Mouse (Mus musculus): ENCODE data around the gene Idh3a.
"Not testable (repeated sequence)": the region's sequence is repeated elsewhere in the genome, so short reads cannot be mapped to it uniquely, and the experiment has no call there.

The Idh3a gene

DNA sequence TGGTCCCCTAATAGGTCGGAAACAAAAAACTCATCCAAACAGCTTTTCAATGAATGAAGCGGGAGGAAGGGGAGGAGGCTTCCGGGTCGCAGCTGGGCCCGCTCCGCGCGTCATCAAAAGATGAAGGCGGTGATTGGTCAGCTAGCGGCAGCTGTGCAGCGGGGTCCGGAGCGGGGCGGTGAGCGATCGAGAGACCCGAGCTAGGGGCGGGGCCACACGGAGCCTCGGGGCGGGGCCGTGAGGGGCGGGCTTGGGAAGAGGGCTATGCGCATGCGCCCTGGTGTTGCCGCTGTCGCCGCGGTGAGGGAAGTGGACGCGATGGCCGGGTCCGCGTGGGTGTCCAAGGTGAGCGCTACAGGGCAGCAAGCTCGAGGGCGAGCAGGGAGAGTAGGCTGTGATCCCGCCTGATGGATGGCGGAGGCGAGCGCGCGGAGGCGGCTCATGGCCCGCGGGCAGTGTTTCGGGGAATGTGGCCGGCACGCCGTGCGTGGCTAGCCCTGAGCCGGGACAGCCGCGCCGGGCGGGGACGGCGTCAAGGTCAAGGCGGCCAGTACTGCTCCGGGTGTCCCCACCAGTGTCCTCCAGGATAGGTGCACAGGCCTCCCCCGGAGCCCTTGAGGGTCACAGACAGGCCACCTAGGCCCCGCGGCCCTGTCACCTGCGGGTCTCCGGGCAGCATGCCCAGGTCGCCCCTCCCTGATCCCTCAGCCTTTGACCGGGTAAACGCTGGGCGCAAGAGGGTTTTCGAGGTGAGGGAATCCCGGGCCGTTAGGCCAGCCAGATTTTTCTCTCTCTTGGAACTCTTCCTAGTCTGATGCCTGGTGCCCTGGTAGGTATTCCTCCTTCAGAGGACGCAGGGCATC is at the start of gene Idh3a:
TSS of gene Idh3a (plus strand) at position 136 of the 863 bp plus-strand sequence.
- in situ Hi-C loops (cut with MboI, MseI), result no loop called here

DNA sequence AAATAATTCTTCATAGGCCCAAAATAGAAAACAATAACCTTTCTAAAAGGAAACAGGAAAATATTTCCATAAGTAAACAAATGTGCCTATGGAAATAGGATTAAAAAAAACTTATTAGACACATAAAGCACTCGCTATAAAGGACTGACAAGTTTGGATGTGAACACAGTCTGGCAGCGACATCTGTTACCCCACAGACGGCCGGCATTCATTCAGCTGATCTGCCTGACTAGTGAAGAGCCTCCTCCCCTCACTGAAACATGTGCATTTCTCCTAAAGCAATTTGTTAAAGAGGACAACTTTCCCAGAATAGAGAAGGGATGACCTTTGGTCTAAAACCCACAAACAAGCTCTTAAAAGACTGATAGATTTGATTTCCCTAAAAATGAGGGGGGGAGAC is 49.1 kb upstream of the Idh3a start:
- in situ Hi-C loops (cut with MboI, MseI), result no loop called here

DNA sequence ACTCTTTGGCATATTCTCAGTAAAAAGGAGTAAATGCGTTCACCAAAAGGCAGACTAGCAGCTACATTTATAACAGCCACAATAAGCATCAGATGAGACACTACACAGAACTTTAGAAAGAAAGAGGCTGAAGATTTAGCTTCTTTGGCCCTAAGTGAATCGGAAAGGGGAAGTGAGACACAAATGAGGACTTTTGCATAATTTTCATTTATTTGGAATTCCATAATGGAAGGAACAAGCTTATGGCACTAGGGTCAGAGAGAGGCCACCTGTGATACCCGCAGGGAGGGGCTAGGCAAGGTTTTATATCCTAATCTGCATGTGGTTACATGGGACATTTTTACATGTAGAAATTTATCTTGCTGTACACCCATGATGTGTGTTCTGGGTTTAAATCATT is 48.7 kb upstream of the Idh3a start:
- in situ Hi-C loops (cut with MboI, MseI), result no loop called here

DNA sequence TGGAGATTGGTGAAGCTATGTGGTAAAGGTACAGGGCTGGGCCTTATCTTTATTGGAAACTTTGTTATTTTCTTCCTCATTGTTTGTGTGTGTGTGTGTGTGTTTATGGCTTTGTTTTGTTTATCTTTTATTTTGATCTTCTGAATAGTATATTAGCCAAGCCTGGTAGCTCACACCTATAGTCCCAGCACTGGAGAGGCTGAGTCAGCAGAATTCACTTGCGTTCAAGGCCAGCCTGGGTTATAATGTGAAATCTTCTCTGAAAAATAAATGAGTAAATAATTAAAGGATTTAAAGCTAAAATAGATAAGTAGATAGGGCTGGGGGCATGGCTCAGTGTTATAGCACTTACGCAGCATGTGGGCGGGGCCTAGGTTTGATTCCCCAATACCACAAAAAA is 47.9 kb upstream of the Idh3a start:
- in situ Hi-C loops (cut with MboI, MseI), result no loop called here

DNA sequence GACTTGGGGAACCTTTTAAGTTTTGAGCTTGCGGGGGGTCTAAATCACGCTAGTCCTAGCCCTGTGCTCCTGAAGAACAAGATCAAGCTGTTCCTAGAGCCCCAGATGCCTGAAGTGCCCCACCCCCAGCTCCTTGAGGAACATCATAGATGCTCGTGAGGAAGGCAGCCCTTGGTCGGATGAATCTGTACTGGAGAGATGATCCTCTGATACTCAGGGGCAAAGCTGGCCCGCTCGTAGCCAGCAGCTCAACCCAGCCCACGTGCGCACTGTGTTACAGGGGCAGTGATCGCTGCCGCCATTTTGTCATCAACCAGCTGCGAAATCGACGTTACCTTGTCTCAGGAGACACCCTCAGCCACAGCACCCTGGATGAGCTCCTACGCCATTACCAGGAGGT is 47.5 kb upstream of the Idh3a start, which contains the start of gene Sh2d7:
TSS of gene Sh2d7 (plus strand) at position 301 of the 400 bp plus-strand sequence.
- in situ Hi-C loops (cut with MboI, MseI), result no loop called here

DNA sequence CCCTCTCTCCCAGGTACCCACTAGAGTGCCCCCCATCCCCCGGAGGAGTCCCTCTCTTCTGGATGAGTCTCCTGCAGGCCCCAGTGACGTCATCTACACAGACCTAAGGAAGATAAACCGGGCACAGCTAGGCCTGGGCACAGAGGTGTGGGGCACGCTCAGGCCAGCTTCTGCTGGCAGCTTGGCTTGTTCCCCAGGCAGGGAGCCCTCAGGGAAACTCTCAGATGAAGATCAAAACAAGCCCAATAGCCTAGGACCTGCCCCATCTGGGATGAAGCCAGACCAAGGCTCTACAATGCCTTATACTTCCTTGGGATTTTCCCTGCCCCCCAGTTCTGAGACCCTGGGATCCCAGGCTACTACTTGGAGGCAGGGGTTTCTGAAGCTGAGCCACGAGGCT is 45.3 kb upstream of the Idh3a start:
- in situ Hi-C loops (cut with MboI, MseI), result no loop called here

DNA sequence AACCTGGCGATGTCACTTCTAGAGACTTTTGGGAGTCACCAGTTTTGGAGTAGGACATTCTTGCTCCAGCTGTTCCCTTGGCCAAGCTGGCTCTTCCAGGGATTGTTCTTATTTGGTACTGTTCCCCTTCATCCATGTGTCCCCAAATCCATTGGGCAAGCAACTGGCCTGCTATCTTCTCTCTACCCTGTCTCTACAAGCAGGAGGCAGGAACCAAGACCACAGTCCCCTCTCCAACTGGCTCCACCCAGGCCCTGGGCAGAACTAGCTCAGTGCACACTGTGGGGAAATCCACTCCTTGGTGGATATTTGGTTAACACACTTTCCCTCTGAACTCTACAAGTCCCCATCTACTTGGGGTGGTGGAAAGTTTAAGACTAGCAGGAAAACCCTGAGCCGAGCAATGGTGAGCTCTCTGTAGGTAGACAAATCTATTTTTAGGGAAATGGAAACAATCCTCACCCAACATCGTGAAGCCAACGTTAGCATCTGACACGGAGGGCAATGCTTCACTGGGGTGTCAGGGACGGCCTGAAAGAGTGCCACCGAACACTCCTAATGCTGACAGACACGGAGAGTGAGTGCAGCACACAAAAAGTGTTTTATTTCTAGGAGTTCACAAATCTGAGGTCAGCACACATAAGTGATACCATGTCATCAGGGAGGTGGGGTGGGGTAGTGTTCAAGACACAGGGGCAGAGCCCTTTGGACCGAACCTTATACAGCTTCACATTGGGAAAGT is 41.8 kb upstream of the Idh3a start:
- in situ Hi-C loops (cut with MboI, MseI), result no loop called here

DNA sequence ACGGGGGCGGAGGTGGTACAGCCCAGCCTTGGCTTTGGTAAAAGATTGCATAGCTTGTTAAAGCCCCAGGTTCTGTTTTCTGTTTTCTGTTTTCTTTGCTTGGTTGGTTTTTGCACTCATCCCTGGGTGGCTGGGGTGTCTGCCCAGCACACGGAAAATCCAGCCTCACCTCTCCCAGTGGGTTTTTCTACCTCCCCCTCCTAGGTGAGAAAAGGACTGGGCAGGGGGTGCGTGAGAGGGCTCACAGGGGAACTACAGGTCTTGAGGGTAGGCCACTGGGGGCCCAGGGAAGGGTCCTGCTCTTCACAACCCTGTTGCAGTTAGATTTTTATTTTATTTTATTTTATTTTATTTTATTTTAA is 41.2 kb upstream of the Idh3a start:
- in situ Hi-C loops (cut with MboI, MseI), result no loop called here

DNA sequence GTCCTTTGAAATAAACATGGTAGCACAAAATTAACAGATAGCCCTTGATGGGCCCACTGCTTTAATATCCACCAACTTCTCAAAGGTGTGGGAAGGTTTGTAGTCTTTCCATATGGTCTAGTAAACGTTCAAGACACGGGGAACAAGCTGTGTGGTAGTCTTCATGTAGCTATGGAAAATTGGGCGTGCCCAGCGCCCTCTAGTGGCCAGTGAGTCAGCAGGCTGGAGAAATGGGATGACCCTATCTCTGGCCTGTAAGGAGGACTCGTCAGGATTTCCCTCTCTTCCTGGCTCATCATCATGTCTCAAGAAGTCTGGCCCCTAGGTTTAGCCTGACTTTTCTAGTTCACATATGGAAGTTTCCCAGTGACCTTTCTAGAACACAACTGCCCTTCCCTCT is 38.6 kb upstream of the Idh3a start:
- in situ Hi-C loops (cut with MboI, MseI), result no loop called here

DNA sequence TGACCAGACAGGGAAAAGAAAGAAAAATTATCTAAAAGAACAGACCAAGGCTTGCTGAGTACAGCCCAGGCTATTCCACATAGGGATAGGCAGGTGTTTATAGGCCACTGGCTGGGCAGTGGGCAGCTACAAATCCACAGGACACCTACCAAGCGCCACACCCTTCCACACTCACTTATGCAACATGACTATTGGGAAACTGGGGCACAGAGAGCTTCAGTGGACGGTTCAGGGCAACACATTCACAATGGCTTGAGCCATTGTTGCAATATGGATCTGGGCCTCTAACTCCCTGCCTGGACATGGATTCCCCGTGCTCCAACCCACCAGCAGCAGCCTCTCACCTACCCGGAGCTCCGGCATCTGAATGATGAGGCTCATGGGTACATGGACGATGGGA is 36.7 kb upstream of the Idh3a start:
- in situ Hi-C loops (cut with MboI, MseI), result no loop called here

DNA sequence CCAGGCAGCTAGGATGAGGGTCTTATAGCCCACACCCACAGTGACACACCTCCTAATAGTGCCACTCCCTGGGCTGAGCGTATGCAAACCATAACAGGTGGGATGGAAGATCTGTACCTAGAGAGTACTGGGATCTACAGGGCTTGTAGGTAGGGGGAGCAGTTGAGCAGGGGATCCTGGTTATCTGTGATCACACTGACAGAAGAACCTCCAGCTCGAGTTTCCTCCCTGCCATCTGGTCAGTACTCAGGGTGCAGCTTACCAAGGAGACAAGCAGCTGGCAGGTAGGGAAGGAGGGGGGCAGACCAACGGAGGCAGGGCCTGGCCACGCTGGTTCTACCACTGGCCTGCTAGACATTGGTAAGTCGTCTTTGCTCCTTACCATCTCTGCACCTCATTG is 33.7 kb upstream of the Idh3a start:
- in situ Hi-C loops (cut with MboI, MseI), result no loop called here

DNA sequence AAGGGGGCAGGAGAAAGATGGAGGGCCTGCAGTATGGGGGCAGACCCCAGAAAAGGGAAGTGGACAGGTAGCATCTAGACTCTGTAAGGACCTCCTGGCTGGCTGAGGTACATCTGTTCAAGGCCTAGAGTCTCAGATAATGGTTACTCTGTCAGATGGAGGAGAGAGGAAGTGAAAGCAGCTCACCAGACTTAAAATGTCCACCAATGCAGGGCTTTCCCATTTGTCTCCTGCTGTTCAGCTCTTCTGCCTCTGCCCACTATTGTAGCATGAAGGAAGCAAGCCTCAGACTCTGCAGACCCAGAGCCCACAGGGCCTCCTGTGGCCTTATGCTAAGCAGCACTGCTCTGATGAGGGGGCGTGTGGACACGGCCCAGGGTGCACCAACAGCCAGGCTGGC is 31.1 kb upstream of the Idh3a start:
- in situ Hi-C loops (cut with MboI, MseI), result no loop called here

DNA sequence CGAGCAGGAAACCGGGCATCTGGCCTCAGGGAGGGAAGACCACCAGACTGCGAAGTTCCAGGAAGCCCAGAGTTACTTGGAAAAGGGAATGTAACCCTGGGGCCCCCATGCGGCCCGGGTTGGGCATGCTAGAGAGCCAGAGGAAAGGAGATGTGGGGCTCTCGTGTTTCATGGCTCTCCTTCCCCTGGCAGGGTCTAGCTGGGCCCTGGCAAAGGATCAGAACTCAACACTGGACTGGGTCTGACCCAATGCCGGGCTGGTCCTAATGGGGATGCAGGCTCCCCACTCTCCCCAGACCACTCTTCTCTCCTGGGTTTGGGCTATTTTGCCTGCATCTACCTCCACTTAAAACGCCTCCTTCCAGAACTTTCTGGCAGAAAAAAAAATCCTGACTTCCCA is 27.4 kb upstream of the Idh3a start:
- in situ Hi-C loops (cut with MboI, MseI), result no loop called here

DNA sequence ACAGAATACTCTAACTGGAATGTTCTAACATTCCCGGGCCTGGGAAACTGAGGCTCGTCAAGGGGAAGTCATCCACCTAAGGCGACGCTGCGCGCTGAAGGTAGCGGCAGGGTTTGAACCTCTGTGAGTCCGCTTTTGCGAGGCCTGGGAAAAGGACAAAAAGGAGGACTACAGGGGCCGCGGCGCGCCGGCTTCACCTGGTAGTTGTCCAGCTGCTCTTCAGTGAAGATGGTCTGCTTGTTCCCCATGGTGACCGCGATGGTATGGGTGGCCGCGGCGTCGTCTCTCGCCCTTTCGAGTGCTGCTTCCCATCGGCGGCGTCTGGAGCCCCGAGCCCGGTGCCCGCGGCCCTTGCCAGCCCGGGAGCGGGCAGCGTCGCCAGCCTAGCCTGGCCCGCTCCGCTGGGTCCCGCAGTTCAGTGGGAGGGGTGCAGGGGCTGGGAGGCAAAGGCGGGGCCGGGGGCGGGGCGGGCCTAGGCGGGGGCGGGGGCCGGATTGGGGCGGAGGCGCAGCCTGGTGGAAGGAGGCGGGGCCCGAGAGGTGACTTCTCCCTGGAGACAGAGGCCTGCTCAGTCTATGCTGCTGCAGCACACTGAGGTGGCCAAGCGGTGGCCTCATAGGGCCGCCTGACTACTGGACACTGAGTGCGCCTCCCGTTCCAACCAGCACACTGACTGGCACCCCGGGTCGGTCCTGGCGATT is 26.2 kb upstream of the Idh3a start, which contains the start of gene Cib2:
TSS of gene Cib2 (minus strand) at position 448 of the 701 bp plus-strand sequence.
- in situ Hi-C loops (cut with MboI, MseI), result no loop called here

DNA sequence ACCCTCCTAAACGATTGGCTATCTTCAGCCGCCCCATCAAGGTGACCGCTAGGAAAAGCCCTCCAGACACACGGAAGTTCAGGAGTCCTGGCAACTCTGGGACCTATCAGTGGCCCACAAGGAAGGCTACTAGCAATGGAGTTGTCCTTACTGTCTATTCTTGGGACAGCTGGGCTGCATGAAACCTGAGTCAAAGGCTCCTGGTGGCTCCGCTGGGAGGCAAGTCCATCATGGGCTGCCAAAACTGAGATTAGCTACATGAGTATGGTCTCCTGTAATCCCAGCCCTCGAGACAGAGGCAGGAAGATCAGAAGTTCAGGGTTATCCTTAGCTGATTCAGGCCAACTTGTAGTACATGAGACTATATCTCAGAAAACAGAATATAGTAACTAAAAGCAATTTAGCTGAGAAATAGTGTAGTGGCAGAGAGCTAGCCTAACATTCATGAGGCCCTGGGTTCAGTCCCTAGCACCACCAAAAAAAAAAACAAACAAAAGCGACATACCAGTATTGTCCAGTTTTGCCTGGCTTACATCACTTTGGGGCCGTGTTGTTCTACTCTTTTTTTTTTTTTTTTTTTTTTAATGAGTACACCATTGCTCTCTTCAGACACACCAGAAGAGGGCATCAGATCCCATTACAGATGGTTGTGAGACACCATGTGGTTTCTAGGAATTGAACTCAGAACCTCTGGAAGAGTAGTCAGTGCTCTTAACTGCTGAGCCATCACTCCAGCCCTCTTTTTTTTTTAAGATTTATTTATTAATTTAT is 25.1 kb upstream of the Idh3a start:
- in situ Hi-C loops (cut with MboI, MseI), result no loop called here

DNA sequence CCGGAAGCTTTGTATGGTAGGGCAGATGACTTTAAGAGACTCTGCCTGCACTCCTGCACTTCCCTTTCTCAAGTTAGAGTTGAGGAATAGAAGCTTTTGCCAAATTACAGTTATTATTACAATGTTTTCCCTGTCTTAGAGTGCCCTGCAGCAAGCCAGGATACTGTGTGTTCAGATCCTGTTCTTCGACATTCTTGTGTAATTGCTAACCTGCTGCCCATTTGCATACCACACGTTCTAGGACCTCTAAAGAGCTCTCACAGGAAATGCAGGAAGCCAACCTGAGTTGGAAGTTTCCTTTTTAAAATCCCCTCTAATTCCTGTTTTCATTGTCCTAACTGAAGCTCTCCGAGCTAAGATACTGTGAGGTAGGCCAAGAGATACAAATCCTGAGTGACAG is 19.2 kb upstream of the Idh3a start:
- in situ Hi-C loops (cut with MboI, MseI), result no loop called here

DNA sequence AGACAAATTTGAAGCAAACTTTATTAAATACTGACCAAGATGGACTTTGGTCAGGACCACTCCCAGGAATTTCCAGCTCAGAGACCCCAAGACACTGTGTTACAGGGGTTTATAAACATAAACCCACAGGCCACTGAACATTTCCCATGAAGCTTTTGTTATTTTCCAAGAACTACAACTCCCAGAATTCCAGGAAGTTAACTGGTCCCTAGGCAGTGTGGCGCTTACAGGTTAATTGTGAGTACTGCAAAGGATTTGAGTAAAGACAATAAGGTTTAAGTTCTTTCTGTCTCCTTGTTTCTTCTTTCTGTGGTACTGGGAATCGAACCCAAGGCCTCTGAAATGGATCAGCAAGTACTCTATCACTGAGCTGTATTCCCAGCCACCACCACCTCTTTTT is 17.4 kb upstream of the Idh3a start:
- in situ Hi-C loops (cut with MboI, MseI), result no loop called here

DNA sequence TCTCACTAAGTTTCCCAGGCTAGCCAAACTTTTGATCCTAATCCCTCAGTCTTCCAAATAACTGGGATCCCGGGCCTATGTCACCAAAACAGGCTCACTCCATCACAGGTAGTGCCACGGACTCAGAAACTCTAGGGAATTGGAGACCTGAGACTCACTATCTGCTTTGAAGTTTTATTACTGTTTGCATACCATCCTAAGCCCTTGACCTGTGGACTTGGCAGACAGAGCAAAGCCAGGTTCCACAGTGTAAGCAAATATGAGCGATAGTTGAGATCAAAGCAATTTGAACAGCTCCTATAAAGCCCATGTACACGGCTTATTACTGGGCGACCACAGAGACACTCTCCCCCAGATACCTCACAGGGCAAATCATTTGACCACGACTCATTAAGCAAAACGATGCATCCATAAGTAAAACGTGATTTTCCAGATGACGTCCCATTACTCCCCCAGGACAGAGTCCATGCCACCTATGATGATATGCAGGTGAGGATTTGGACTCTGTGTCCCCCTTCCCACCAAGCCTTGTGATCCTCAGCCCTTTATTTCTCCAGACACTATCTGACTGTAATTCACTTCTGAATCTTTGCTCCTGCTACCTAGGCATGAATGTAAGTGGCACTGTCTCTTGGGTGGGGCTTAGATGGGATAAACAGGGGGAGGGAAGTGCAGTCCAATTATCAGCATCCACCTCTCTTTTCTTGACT is 14.8 kb upstream of the Idh3a start:
- in situ Hi-C loops (cut with MboI, MseI), result no loop called here

DNA sequence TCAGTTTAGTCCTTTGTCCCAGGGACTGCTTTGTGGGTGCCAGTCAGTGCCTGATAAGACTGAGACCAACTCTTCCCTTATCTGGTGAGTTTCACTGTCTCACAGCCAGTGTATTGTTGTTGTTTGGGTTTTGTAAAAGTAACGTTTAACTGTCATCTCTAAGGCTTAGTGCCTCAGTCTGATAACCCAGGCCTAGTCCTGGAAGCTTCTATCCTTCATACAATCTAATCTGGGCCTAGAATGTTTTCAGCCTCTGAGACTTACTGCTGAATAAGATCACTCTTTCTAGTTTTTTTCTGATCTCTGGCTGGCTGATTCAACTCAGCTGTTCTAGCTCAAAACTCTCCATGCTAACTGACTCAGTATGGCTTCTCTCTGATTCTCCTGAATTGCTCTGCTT is 2.4 kb upstream of the Idh3a start:
- in situ Hi-C loops (cut with MboI, MseI), result no loop called here

DNA sequence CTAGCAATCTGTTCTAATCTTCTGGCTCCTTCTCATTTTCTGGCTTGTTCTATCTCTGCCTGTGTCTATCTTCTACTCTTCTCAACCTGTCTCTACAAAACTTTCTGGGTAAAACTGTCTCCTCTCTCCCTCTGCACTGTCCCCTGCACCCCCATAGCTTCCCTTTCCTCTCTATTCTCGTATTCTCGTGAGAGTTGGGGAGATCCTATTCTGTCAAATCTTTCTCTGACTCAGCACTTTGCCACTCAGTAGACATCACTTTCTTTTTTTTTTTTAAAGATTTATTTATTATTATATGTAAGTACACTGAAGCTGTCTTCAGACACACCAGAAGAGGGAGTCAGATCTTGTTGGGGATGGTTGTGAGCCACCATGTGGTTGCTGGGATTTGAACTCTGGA is 2.0 kb upstream of the Idh3a start:
- in situ Hi-C loops (cut with MboI, MseI), result not testable (repeated sequence)

DNA sequence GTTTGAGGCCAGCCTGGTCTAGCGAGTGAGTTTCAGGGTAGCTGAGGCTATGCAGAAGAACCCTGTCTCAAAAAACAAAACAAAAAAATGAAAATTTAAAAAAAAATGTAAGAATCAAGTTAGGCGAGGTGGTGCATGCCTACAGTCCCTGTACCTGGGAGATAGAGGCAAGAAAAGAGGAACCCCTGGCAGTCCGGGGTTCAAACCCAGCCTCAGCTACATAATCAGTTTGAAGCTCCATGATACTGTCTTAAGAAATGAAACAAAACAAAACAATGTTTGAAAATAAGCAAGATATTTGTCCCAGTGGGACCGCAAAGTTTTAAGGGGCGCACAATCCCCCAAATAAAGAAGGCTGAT is 315 bp upstream of the Idh3a start:
- in situ Hi-C loops (cut with MboI, MseI), result no loop called here

All from T-helper 2 cell (primary cell).